In genomic region chr7:31077885-31078445, GRCm38 (mm10) we compare ENCODE assay signal across 10 mouse cellular contexts. TPM values are rescaled to one million over a fixed set of nuclear protein-coding genes. Genes with fewer than 3 reads are reported as not detected.
A peak's percentile ranks its signal among the peaks of the same experiment; 100 is the strongest.
DNase-seq lines count a peak whose midpoint lies in the region; ATAC-seq and TF ChIP-seq lines count a peak whose summit lies in the region.
"Had no signal": no experiment of that assay in that cellular context is flagged by ENCODE, and none has a peak within 500 bp of the region (broad histone marks: within the 10 kb centered on the region; RNA-seq: fewer than 3 reads in every experiment).

No protein-coding gene starts in this region.

- 44% methylated on average over 5 of the region's 5 CpGs for WGBS in cerebellum, adult 2 months
- 37% methylated on average over 5 of the region's 5 CpGs for WGBS in embryonic facial prominence, embryonic 15.5 days

- TF ChIP-seq CTCF in cerebellum, adult 2 months (IDR thresholded peaks at IDR 0.05; ENCODE audit: borderline replicate concordance, insufficient read depth, low read depth, low read length): peak; percentile 56; the same call in 1 of the 2 replicates

- H3K36me3 ChIP-seq in embryonic facial prominence, embryonic 15.5 days: no peaks in the 10 kb centered on the region
- H3K36me3 ChIP-seq: G1E had no signal

- H3K9me3 ChIP-seq in embryonic facial prominence, embryonic 15.5 days (replicated peaks): no peaks in the 10 kb centered on the region

- no peak for TF ChIP-seq POLR2A in cerebellum, adult 2 months (IDR thresholded peaks at IDR 0.05; ENCODE audit: borderline replicate concordance, insufficient read depth, low read length)

- ATAC-seq in embryonic facial prominence, embryonic 15.5 days (ENCODE audit: insufficient number of reproducible peaks, low FRiP score, low TSS enrichment, low read depth): 0 out of 2 replicates have a peak, but pooled peaks have one; percentile 20
- peak; percentile 63 for ATAC-seq in megakaryocyte, adult 5-6 weeks (ENCODE audit: poor library complexity, severe bottlenecking)

- no peak overlapping the region for H3K4me2 ChIP-seq in embryonic facial prominence, embryonic 15.5 days (replicated peaks)

- H3K4me3 ChIP-seq in cerebellum, adult 2 months (replicated peaks; ENCODE audit: insufficient read depth, low read depth, low read length): no peak overlapping the region
- H3K4me3 ChIP-seq in embryonic facial prominence, embryonic 15.5 days (replicated peaks): no peak overlapping the region
- H3K4me3 ChIP-seq: myocyte had no signal

- no peak overlapping the region for H3K9ac ChIP-seq in embryonic facial prominence, embryonic 15.5 days

- no peak overlapping the region; the same call in 1 of the 2 replicates for H3K27ac ChIP-seq in cerebellum, adult 2 months (ENCODE audit: insufficient read depth, low read length)
- H3K27ac ChIP-seq in embryonic facial prominence, embryonic 15.5 days (replicated peaks): no peak overlapping the region

- no peaks in the 10 kb centered on the region for H3K27me3 ChIP-seq in cerebellum, adult 2 months (ENCODE audit: control insufficient read depth, insufficient read depth, low read length)
- H3K27me3 ChIP-seq in embryonic facial prominence, embryonic 15.5 days: no peaks in the 10 kb centered on the region

- DNase-seq in cerebellum, adult 2 months: peak in 1 of 2 experiments; percentile 51
- no peak for DNase-seq in cerebellum, adult 11-12 months
- peak; percentile 63 for DNase-seq in ovary, postnatal 14 days (ENCODE audit: low spot score)
- DNase-seq in ovary, postnatal 10 days (ENCODE audit: low spot score): no peak
- DNase-seq in kidney, postnatal 14 days: peak; percentile 56
- peak; percentile 54 for DNase-seq in thymus, postnatal 0 days (ENCODE audit: low spot score)

- no peaks in the 10 kb centered on the region; the same call in 1 of the 2 replicates for H3K4me1 ChIP-seq in cerebellum, adult 2 months (ENCODE audit: control insufficient read depth, insufficient read depth, low read length)
- peaks cover 26% of the 10 kb centered on the region for H3K4me1 ChIP-seq in embryonic facial prominence, embryonic 15.5 days

RNA-seq across cellular contexts. Expression of gene Fxyd3, which starts 1.5 kb away (rescaled TPM):
- polyA plus RNA-seq in cerebellum, adult 2 months (2012; rRNA removed): 1.3 and 1.4 TPM in 2 replicates
- 108 and 127 TPM in 2 replicates for polyA plus RNA-seq in embryonic facial prominence, embryonic 15.5 days (2015; fragmentation: Nextera tagmentation; extraction: Ambion mirVana)
- total RNA-seq in megakaryocyte, adult 5-6 weeks (2015): not detected in 2 replicates
- total RNA-seq in megakaryocyte, adult 5-6 weeks (2017): not detected in 2 replicates
- 78.3 and 79.5 TPM in 2 replicates for polyA plus RNA-seq in thymus, postnatal 0 days (2015; fragmentation: Nextera tagmentation; extraction: Ambion mirVana)
- polyA plus RNA-seq: G1E had no signal

RNA-seq across cellular contexts. Expression of gene Lgi4, which starts 18.8 kb away (rescaled TPM):
- 48.9 and 54.2 TPM in 2 replicates for polyA plus RNA-seq in cerebellum, adult 2 months (2012; rRNA removed)
- polyA plus RNA-seq in embryonic facial prominence, embryonic 15.5 days (2015; fragmentation: Nextera tagmentation; extraction: Ambion mirVana): 1.7 and 2.1 TPM in 2 replicates
- total RNA-seq in megakaryocyte, adult 5-6 weeks (2015): 0.13 TPM in 1 of 2 replicates, not detected in the other
- total RNA-seq in megakaryocyte, adult 5-6 weeks (2017): 0.07 TPM in 1 of 2 replicates, not detected in the other
- polyA plus RNA-seq in thymus, postnatal 0 days (2015; fragmentation: Nextera tagmentation; extraction: Ambion mirVana): 0.04 and 0.14 TPM in 2 replicates
- polyA plus RNA-seq: G1E, myocyte had no signal

RNA-seq across cellular contexts. Expression of gene Fxyd1, which starts 21.0 kb away (rescaled TPM):
- polyA plus RNA-seq in cerebellum, adult 2 months (2012; rRNA removed): 202 and 222 TPM in 2 replicates
- polyA plus RNA-seq in embryonic facial prominence, embryonic 15.5 days (2015; fragmentation: Nextera tagmentation; extraction: Ambion mirVana): 115 and 119 TPM in 2 replicates
- 0.46 TPM in 1 of 2 replicates, not detected in the other for total RNA-seq in megakaryocyte, adult 5-6 weeks (2015)
- not detected in 2 replicates for total RNA-seq in megakaryocyte, adult 5-6 weeks (2017)
- 12.2 and 19.1 TPM in 2 replicates for polyA plus RNA-seq in thymus, postnatal 0 days (2015; fragmentation: Nextera tagmentation; extraction: Ambion mirVana)
- total RNA-seq: G1E had no signal
- polyA plus RNA-seq: G1E had no signal

RNA-seq across cellular contexts. Expression of gene Fxyd7, which starts 26.7 kb away (rescaled TPM):
- polyA plus RNA-seq in cerebellum, adult 2 months (2012; rRNA removed): 72.5 and 99.7 TPM in 2 replicates
- polyA plus RNA-seq in embryonic facial prominence, embryonic 15.5 days (2015; fragmentation: Nextera tagmentation; extraction: Ambion mirVana): 10.6 and 12.3 TPM in 2 replicates
- not detected in 2 replicates for total RNA-seq in megakaryocyte, adult 5-6 weeks (2015)
- total RNA-seq in megakaryocyte, adult 5-6 weeks (2017): 0.51 TPM in 1 of 2 replicates, not detected in the other
- 0.35 and 0.48 TPM in 2 replicates for polyA plus RNA-seq in thymus, postnatal 0 days (2015; fragmentation: Nextera tagmentation; extraction: Ambion mirVana)
- total RNA-seq: G1E had no signal
- polyA plus RNA-seq: G1E, myocyte had no signal

RNA-seq across cellular contexts. Expression of gene Fxyd5, which starts 35.7 kb away (rescaled TPM):
- 9.0 and 14.8 TPM in 2 replicates for polyA plus RNA-seq in cerebellum, adult 2 months (2012; rRNA removed)
- polyA plus RNA-seq in embryonic facial prominence, embryonic 15.5 days (2015; fragmentation: Nextera tagmentation; extraction: Ambion mirVana): 43.8 and 46.2 TPM in 2 replicates
- 1,077 and 1,092 TPM in 2 replicates for total RNA-seq in megakaryocyte, adult 5-6 weeks (2015)
- total RNA-seq in megakaryocyte, adult 5-6 weeks (2017): 807 and 874 TPM in 2 replicates
- 113 and 125 TPM in 2 replicates for polyA plus RNA-seq in thymus, postnatal 0 days (2015; fragmentation: Nextera tagmentation; extraction: Ambion mirVana)

Comparison
In these comparisons a context has a peak if more than half of its experiments do, and no peak if none do; other contexts are left out.
1. DNase-seq: peak in ovary, postnatal 14 days (single experiment), kidney, postnatal 14 days (single experiment) and thymus, postnatal 0 days (single experiment); none in cerebellum, adult 11-12 months (single experiment) and ovary, postnatal 10 days (single experiment).
2. RNA of gene Fxyd3, which starts 1.5 kb away (polyA plus RNA-seq): 108 to 127 TPM in embryonic facial prominence, embryonic 15.5 days and 78.3 to 79.5 TPM in thymus, postnatal 0 days; 1.3 to 1.4 TPM in cerebellum, adult 2 months; every median in the first group is over 10 times any median in the second.
3. RNA of gene Lgi4, which starts 18.8 kb away (polyA plus RNA-seq): 48.9 to 54.2 TPM in cerebellum, adult 2 months; 1.7 to 2.1 TPM in embryonic facial prominence, embryonic 15.5 days and 0.04 to 0.14 TPM in thymus, postnatal 0 days; every median in the first group is over 10 times any median in the second.